7 mouse cellular contexts compared by ENCODE assay signal in genomic region chr7:18909797-18910196, GRCm38 (mm10). TPM values are rescaled to one million over a fixed set of nuclear protein-coding genes. Genes with fewer than 3 reads are reported as not detected.
DNase-seq lines count a peak whose midpoint lies in the region; ATAC-seq and TF ChIP-seq lines count a peak whose summit lies in the region.

No protein-coding gene starts in this region.

- TF ChIP-seq CTCF in spleen, adult 2 months (IDR thresholded peaks at IDR 0.05; ENCODE audit: extremely low read depth, insufficient read depth, insufficient read length, insufficient replicate concordance), result no peak

- H3K4me1 ChIP-seq in spleen, adult 2 months (ENCODE audit: control insufficient read depth, insufficient read depth, insufficient read length), result no peaks in the 10 kb centered on the region; the same call in 1 of the 2 replicates
- H3K4me1 ChIP-seq in forebrain, embryonic 11.5 days (replicated peaks; ENCODE audit: control insufficient read depth, insufficient read depth, low read length), result peaks cover 2% of the 10 kb centered on the region; the same call in 1 of the 2 replicates
- H3K4me1 ChIP-seq in liver, embryonic 11.5 days (replicated peaks; ENCODE audit: control insufficient read depth, insufficient read depth, low read length), result peaks cover 12% of the 10 kb centered on the region; the same call in 1 of the 2 replicates
- H3K4me1 ChIP-seq in stomach, embryonic 16.5 days (ENCODE audit: control insufficient read depth, insufficient read depth, low read length), result peaks cover 21% of the 10 kb centered on the region

- peak overlapping the region; percentile 58 for H3K9ac ChIP-seq in forebrain, embryonic 11.5 days (ENCODE audit: low read length)
- H3K9ac ChIP-seq in liver, embryonic 11.5 days (ENCODE audit: low read depth, low read length), result peak overlapping the region; percentile 73
- H3K9ac ChIP-seq in stomach, embryonic 16.5 days (ENCODE audit: low read length), result peak overlapping the region; percentile 82

- peak overlapping the region; percentile 81 for H3K4me3 ChIP-seq in spleen, adult 2 months (ENCODE audit: extremely low read depth, insufficient read depth, insufficient read length)
- peak overlapping the region; percentile 63 for H3K4me3 ChIP-seq in forebrain, embryonic 11.5 days (ENCODE audit: low read depth, low read length)
- H3K4me3 ChIP-seq in liver, embryonic 11.5 days (ENCODE audit: low read depth, low read length), result peak overlapping the region; percentile 84
- peak overlapping the region; percentile 73 for H3K4me3 ChIP-seq in stomach, embryonic 16.5 days (replicated peaks; ENCODE audit: low read length)

- H3K27me3 ChIP-seq in spleen, adult 2 months (ENCODE audit: control insufficient read depth, insufficient read depth, low read length), result no peaks in the 10 kb centered on the region
- H3K27me3 ChIP-seq in forebrain, embryonic 11.5 days (ENCODE audit: control insufficient read depth, insufficient read depth, low read length), result no peaks in the 10 kb centered on the region
- H3K27me3 ChIP-seq in liver, embryonic 11.5 days (replicated peaks; ENCODE audit: control insufficient read depth, insufficient read depth, low read length), result no peaks in the 10 kb centered on the region
- no peaks in the 10 kb centered on the region for H3K27me3 ChIP-seq in stomach, embryonic 16.5 days (ENCODE audit: control insufficient read depth, insufficient read depth, low read length)

- TF ChIP-seq POLR2A in spleen, adult 2 months (IDR thresholded peaks at IDR 0.05; ENCODE audit: low read depth, low read length), result no peak

- ATAC-seq in forebrain, embryonic 11.5 days (replicated peaks; ENCODE audit: low FRiP score), result peak; percentile 3; the same call in 1 of the 2 replicates
- peak; percentile 35 for ATAC-seq in liver, embryonic 11.5 days (replicated peaks; ENCODE audit: low FRiP score)
- ATAC-seq in stomach, embryonic 16.5 days (ENCODE audit: insufficient read depth, low FRiP score), result no peak

- H3K4me2 ChIP-seq in forebrain, embryonic 11.5 days (ENCODE audit: low read depth, low read length, severe bottlenecking), result peak overlapping the region; percentile 50
- H3K4me2 ChIP-seq in liver, embryonic 11.5 days, result peak overlapping the region; percentile 85
- peak overlapping the region; percentile 58 for H3K4me2 ChIP-seq in stomach, embryonic 16.5 days (ENCODE audit: low read depth, low read length)

- no peaks in the 10 kb centered on the region for H3K9me3 ChIP-seq in forebrain, embryonic 11.5 days (ENCODE audit: control insufficient read depth, low read length)
- H3K9me3 ChIP-seq in liver, embryonic 11.5 days (ENCODE audit: control insufficient read depth, low read length), result no peaks in the 10 kb centered on the region
- H3K9me3 ChIP-seq in stomach, embryonic 16.5 days (replicated peaks; ENCODE audit: control insufficient read depth, low read length), result no peaks in the 10 kb centered on the region

- peak overlapping the region; percentile 36; the same call in 1 of the 2 replicates for H3K27ac ChIP-seq in spleen, adult 2 months (ENCODE audit: insufficient read depth, low read length)
- H3K27ac ChIP-seq in forebrain, embryonic 11.5 days (ENCODE audit: low read depth, low read length), result no peak overlapping the region
- no peak overlapping the region for H3K27ac ChIP-seq in liver, embryonic 11.5 days (ENCODE audit: low read depth, low read length)
- no peak overlapping the region for H3K27ac ChIP-seq in stomach, embryonic 16.5 days (ENCODE audit: low read length)

- DNase-seq in spleen, adult 2 months (ENCODE audit: low read depth in 1 of 2, low spot score in 2 of 2), result no peak
- no peak for DNase-seq in spleen, postnatal 14 days (ENCODE audit: low spot score in 2 of 2)
- no peak for DNase-seq in forebrain, embryonic 11.5 days (ENCODE audit: low spot score)
- DNase-seq in liver, embryonic 11.5 days (ENCODE audit: low spot score), result no peak
- no peak for DNase-seq in urinary bladder, postnatal 14 days (ENCODE audit: low spot score)
- no peak for DNase-seq in cerebellum, adult 8-10 months

- no peaks in the 10 kb centered on the region for H3K36me3 ChIP-seq in spleen, adult 2 months (ENCODE audit: control insufficient read depth, insufficient read depth, low read length)
- H3K36me3 ChIP-seq in forebrain, embryonic 11.5 days (ENCODE audit: control insufficient read depth, insufficient read depth, low read length), result no peaks in the 10 kb centered on the region
- H3K36me3 ChIP-seq in liver, embryonic 11.5 days (ENCODE audit: control insufficient read depth, insufficient read depth, low read length), result no peaks in the 10 kb centered on the region
- H3K36me3 ChIP-seq in stomach, embryonic 16.5 days (ENCODE audit: control insufficient read depth, insufficient read depth, low read length), result no peaks in the 10 kb centered on the region

- 2% methylated on average over 17 of the region's 17 CpGs for WGBS in spleen, adult 2 months
- 7% methylated on average over 17 of the region's 17 CpGs for WGBS in forebrain, embryonic 11.5 days
- 6% methylated on average over 17 of the region's 17 CpGs for WGBS in liver, embryonic 11.5 days
- 4% methylated on average over 17 of the region's 17 CpGs for WGBS in stomach, embryonic 16.5 days

RNA-seq across cellular contexts. Expression of gene Ccdc61, which starts 0.4 kb away (rescaled TPM):
- 13.0 and 25.5 TPM in 2 replicates for polyA plus RNA-seq in spleen, adult 2 months (2012; rRNA removed)
- 32.2 and 32.6 TPM in 2 replicates for polyA plus RNA-seq in forebrain, embryonic 11.5 days (2014; fragmentation: Nextera tagmentation; extraction: Ambion mirVana)
- polyA plus RNA-seq in liver, embryonic 11.5 days (2014; fragmentation: Nextera tagmentation; extraction: Ambion mirVana), result 20.8 and 21.1 TPM in 2 replicates
- 16.7 and 21.2 TPM in 2 replicates for polyA plus RNA-seq in stomach, embryonic 16.5 days (2015; fragmentation: Nextera tagmentation; extraction: Ambion mirVana)

RNA-seq across cellular contexts. Expression of gene Nova2, which starts 15.9 kb away (rescaled TPM):
- 0.68 and 0.90 TPM in 2 replicates for polyA plus RNA-seq in spleen, adult 2 months (2012; rRNA removed)
- 6.9 and 8.3 TPM in 2 replicates for polyA plus RNA-seq in forebrain, embryonic 11.5 days (2014; fragmentation: Nextera tagmentation; extraction: Ambion mirVana)
- polyA plus RNA-seq in liver, embryonic 11.5 days (2014; fragmentation: Nextera tagmentation; extraction: Ambion mirVana), result 0.22 and 0.41 TPM in 2 replicates
- 0.39 and 0.62 TPM in 2 replicates for polyA plus RNA-seq in stomach, embryonic 16.5 days (2015; fragmentation: Nextera tagmentation; extraction: Ambion mirVana)

RNA-seq across cellular contexts. Expression of gene Pglyrp1, which starts 38.7 kb away (rescaled TPM):
- polyA plus RNA-seq in spleen, adult 2 months (2012; rRNA removed), result 93.4 and 164 TPM in 2 replicates
- 0.48 and 0.94 TPM in 2 replicates for polyA plus RNA-seq in forebrain, embryonic 11.5 days (2014; fragmentation: Nextera tagmentation; extraction: Ambion mirVana)
- polyA plus RNA-seq in liver, embryonic 11.5 days (2014; fragmentation: Nextera tagmentation; extraction: Ambion mirVana), result 7.9 TPM in 2 replicates
- polyA plus RNA-seq in stomach, embryonic 16.5 days (2015; fragmentation: Nextera tagmentation; extraction: Ambion mirVana), result 119 and 175 TPM in 2 replicates

Comparison
In these comparisons a context has a peak if more than half of its experiments do, and no peak if none do; other contexts are left out.
1. RNA of gene Pglyrp1, which starts 38.7 kb away (polyA plus RNA-seq): 119 to 175 TPM in stomach, embryonic 16.5 days and 93.4 to 164 TPM in spleen, adult 2 months; 7.9 TPM in liver, embryonic 11.5 days and 0.48 to 0.94 TPM in forebrain, embryonic 11.5 days; every median in the first group is over 10 times any median in the second.
2. Peak in every context shown above with its lines, with median percentiles within 50 percentile points of each other: H3K4me3 ChIP-seq, H3K4me2 ChIP-seq and H3K9ac ChIP-seq.